Mouse (Mus musculus) CD4-positive naive resting alpha-beta T cell, adult 57 days (primary cell): Measurements from ENCODE around the gene Gm8011. TPM values are rescaled to one million over a fixed set of nuclear protein-coding genes. Genes with fewer than 3 reads are reported as not detected.

ENCODE experiments used
- total RNA-seq: library from RNA; stranded (reverse); gene quantifications from one replicate; pipeline ENCODE4 v1.2.4, GENCODE M21; 2023

Gene Gm8011
- not detected for total RNA-seq

GRCm38 (mm10) chr14:42463581-42463980 is at the start of gene Gm8011:
Gene Gm8011, plus strand, starts transcription at chr14:42463881.

GRCm38 (mm10) chr14:42439573-42439972 is 24.1 kb upstream of the Gm8011 start, which contains the start of gene Gm8005:
Gene Gm8005, minus strand, starts transcription at chr14:42439673.

GRCm38 (mm10) chr14:42502249-42502648 is 38.6 kb downstream of the Gm8011 start, which contains the start of gene Gm8020:
Gene Gm8020, minus strand, starts transcription at chr14:42502349.

Other genes with a start within 250 kb of the Gm8011 start
- not detected for gene Gm17026, start 203.8 kb upstream of the Gm8011 start, total RNA-seq
- not detected for gene Gm9611, start 166.5 kb upstream of the Gm8011 start, total RNA-seq
- not detected for gene Gm7995, start 153.7 kb upstream of the Gm8011 start, total RNA-seq
- not detected for gene Gm8005, start 24.2 kb upstream of the Gm8011 start, total RNA-seq
- not detected for gene Gm8020, start 38.5 kb downstream of the Gm8011 start, total RNA-seq
- not detected for gene Gm8024, start 60.4 kb downstream of the Gm8011 start, total RNA-seq
- gene Gm17124, start 136.0 kb downstream of the Gm8011 start, total RNA-seq = not detected
- not detected for gene Gm3633, start 178.0 kb downstream of the Gm8011 start, total RNA-seq
- not detected for gene Gm10378, start 192.1 kb downstream of the Gm8011 start, total RNA-seq